Mouse (Mus musculus) CH12.LX (cell line): ENCODE measurements at regions not wholly inside any gene's neighbourhood (a gene's known extent, or its start where the extent isn't known, plus 50 kb on each side); places are given as distances from the start of the nearest gene placed in this dataset.

Experiments
- DNase-seq: peaks from one replicate; pipeline ENCODE4 v3.0.0-alpha.2; 2013; ENCODE audit errors: extremely low read depth
- H3K27ac ChIP-seq: 2 replicates; pipeline ENCODE4 v1.5.1; 2012; ENCODE audit warnings: low read depth, mild to moderate bottlenecking, control low read depth, moderate library complexity; ENCODE audit not compliant: insufficient read depth
- H3K27me3 ChIP-seq: replicated peaks from 2 replicates; pipeline ENCODE3; 2012; ENCODE audit warnings: inconsistent platforms
- H3K36me3 ChIP-seq, 2 experiments: replicated peaks in 1 of 2; 2 replicates each; pipeline versions ENCODE3 to v1.6.1; 2012; ENCODE audit warnings: inconsistent platforms in 1 of 2, low read length in 1 of 2, mild to moderate bottlenecking in 1 of 2, mixed read lengths in 1 of 2, moderate library complexity in 1 of 2; ENCODE audit not compliant: control insufficient read depth in 1 of 2, insufficient read depth in 1 of 2
- H3K4me1 ChIP-seq, 2 experiments: 2 replicates each; pipeline ENCODE4 v1.6.1; 2012; ENCODE audit warnings: inconsistent platforms in 1 of 2, moderate library complexity in 1 of 2; ENCODE audit not compliant: insufficient read depth in 2 of 2, control insufficient read depth in 1 of 2
- H3K4me2 ChIP-seq: 2 replicates; pipeline ENCODE4 v1.6.1; 2012; ENCODE audit warnings: low read depth, mild to moderate bottlenecking, control low read depth; ENCODE audit not compliant: poor library complexity, insufficient read depth, severe bottlenecking
- H3K4me3 ChIP-seq, 3 experiments: fragments of 150-350 bp in 1 of 3; sonication (generic) in 1 of 3; replicated peaks in 1 of 3; 2 replicates each; pipeline versions ENCODE3 to v1.5.1; 2011 to 2012; ENCODE audit warnings: low read depth in 2 of 3, low read length in 2 of 3, mild to moderate bottlenecking in 2 of 3, moderate library complexity in 2 of 3, control low read depth in 1 of 3, improper control_type of control experiment in 1 of 3, inconsistent platforms in 1 of 3, mixed read lengths in 1 of 3; ENCODE audit not compliant: poor library complexity in 1 of 3
- H3K79me2 ChIP-seq: replicated peaks from 2 replicates; pipeline ENCODE4 v1.6.1; 2012; ENCODE audit warnings: mild to moderate bottlenecking, moderate library complexity; ENCODE audit not compliant: control insufficient read depth, poor library complexity, insufficient read depth, severe bottlenecking; ENCODE audit errors: extremely low read depth
- H3K9ac ChIP-seq: 2 replicates; pipeline ENCODE4 v1.6.1; 2012; ENCODE audit warnings: low read depth, mild to moderate bottlenecking, control low read depth, moderate library complexity; ENCODE audit not compliant: insufficient read depth
- H3K9me3 ChIP-seq: replicated peaks from 2 replicates; pipeline ENCODE3; 2012; ENCODE audit warnings: low read length, inconsistent platforms, mixed read lengths
- BHLHE40 ChIP-seq: IDR thresholded peaks from 2 replicates; pipeline ENCODE4 v1.6.1; 2011; ENCODE audit warnings: mild to moderate bottlenecking, low read depth, low read length, improper control_type of control experiment
- CHD1 ChIP-seq: IDR thresholded peaks from 2 replicates; pipeline ENCODE4 v1.6.1; 2012; ENCODE audit warnings: low read depth, low read length, improper control_type of control experiment, inconsistent platforms
- CTCF ChIP-seq, 2 experiments: IDR thresholded peaks in 1 of 2; conservative IDR thresholded peaks in 1 of 2; 2 replicates each; pipeline ENCODE4 v1.5.1; 2011 to 2012; ENCODE audit warnings: low read depth in 2 of 2, low read length in 2 of 2, improper control_type of control experiment in 1 of 2, inconsistent platforms in 1 of 2, mild to moderate bottlenecking in 1 of 2, moderate library complexity in 1 of 2
- GABPA ChIP-seq: IDR thresholded peaks from 2 replicates; pipeline ENCODE4 v1.6.1; 2012; ENCODE audit warnings: low read depth, low read length, improper control_type of control experiment, inconsistent platforms; ENCODE audit not compliant: insufficient replicate concordance
- IRF4 ChIP-seq: IDR thresholded peaks from 2 replicates; pipeline ENCODE4 v1.6.1; 2014; ENCODE audit warnings: low read depth, mild to moderate bottlenecking, inconsistent platforms, low read length, improper control_type of control experiment
- JUND ChIP-seq: conservative IDR thresholded peaks from 2 replicates; pipeline ENCODE4 v1.6.1; 2011; ENCODE audit warnings: low read depth, low read length, improper control_type of control experiment
- KAT2A ChIP-seq: IDR thresholded peaks from 2 replicates; pipeline ENCODE4 v1.6.1; 2012; ENCODE audit warnings: low read length, improper control_type of control experiment, inconsistent platforms; ENCODE audit not compliant: insufficient replicate concordance
- MAZ ChIP-seq: IDR thresholded peaks from 2 replicates; pipeline ENCODE4 v1.6.1; 2012; ENCODE audit warnings: low read depth, mild to moderate bottlenecking, inconsistent platforms, low read length, improper control_type of control experiment, moderate library complexity
- MXI1 ChIP-seq: IDR thresholded peaks from 2 replicates; pipeline ENCODE4 v1.6.1; 2011; ENCODE audit warnings: mild to moderate bottlenecking, low read depth, low read length, improper control_type of control experiment
- MYC ChIP-seq: IDR thresholded peaks from 2 replicates; pipeline ENCODE4 v1.6.1; 2011; ENCODE audit warnings: low read depth, mild to moderate bottlenecking, improper control_type of control experiment, low read length
- PAX5 ChIP-seq: IDR thresholded peaks from 2 replicates; pipeline ENCODE4 v1.6.1; 2012; ENCODE audit warnings: low read length, inconsistent platforms, mixed read lengths
- POLR2AphosphoS2 ChIP-seq: IDR thresholded peaks from 2 replicates; pipeline ENCODE4 v1.6.1; 2011; ENCODE audit warnings: low read depth, low read length, improper control_type of control experiment
- RAD21 ChIP-seq: IDR thresholded peaks from 2 replicates; pipeline ENCODE4 v1.6.1; 2011; ENCODE audit warnings: low read depth, mild to moderate bottlenecking, low read length, improper control_type of control experiment, moderate library complexity
- RCOR1 ChIP-seq: conservative IDR thresholded peaks from 2 replicates; pipeline ENCODE4 v1.6.1; 2012; ENCODE audit warnings: low read depth, mild to moderate bottlenecking, inconsistent platforms, low read length, improper control_type of control experiment
- TCF12 ChIP-seq: IDR thresholded peaks from 2 replicates; pipeline ENCODE4 v1.6.1; 2014; ENCODE audit warnings: low read depth, mild to moderate bottlenecking, inconsistent platforms, low read length, improper control_type of control experiment
- USF2 ChIP-seq: conservative IDR thresholded peaks from 2 replicates; pipeline ENCODE4 v1.6.1; 2011; ENCODE audit warnings: low read depth, low read length, improper control_type of control experiment
- ZC3H11A ChIP-seq: IDR thresholded peaks from 2 replicates; pipeline ENCODE4 v1.6.1; 2012; ENCODE audit warnings: low read depth, mild to moderate bottlenecking, inconsistent platforms, low read length, improper control_type of control experiment
- dilution Hi-C: fragments of 300-500 bp; cut with MboI; formaldehyde crosslinking; loops from 2 replicates; pipeline ENCODE4 v1.14.3; 2020; ENCODE audit warnings: low sequenced_read_pairs; ENCODE audit not compliant: extremely low pct_unique_long_range_greater_than_20kb, extremely low pct_ligation_motif_present
- in situ Hi-C: fragments of 300-500 bp; cut with MboI; formaldehyde crosslinking; loops from 3 replicates; pipeline ENCODE4 v1.14.3; 2019; ENCODE audit warnings: low sequenced_read_pairs, low pct_ligation_motif_present, low pct_unique_long_range_greater_than_20kb, mixed read lengths

- no peak overlapping the region for H3K4me3 ChIP-seq
- no peaks in the 10 kb centered on the region for H3K27me3 ChIP-seq
- no peak overlapping the region for H3K27ac ChIP-seq
- TF ChIP-seq KAT2A (no peak), USF2 (no peak)
- no peak overlapping the region for H3K4me2 ChIP-seq
- no peaks in the 10 kb centered on the region for H3K9me3 ChIP-seq
- H3K9ac ChIP-seq: no peak overlapping the region
- dilution Hi-C loops (no loop called here), in situ Hi-C loops (no loop called here)
- no peaks in the 10 kb centered on the region for H3K79me2 ChIP-seq
- H3K36me3 ChIP-seq: no peaks in the 10 kb centered on the region
- no peaks in the 10 kb centered on the region for H3K4me1 ChIP-seq
- no peak for DNase-seq
These were observed 87.2 kb upstream of the B3gat2 start for GRCm38 (mm10) chr1:23674357-23674756.

- Histone ChIP-seq H3K27me3 (no peaks in the 10 kb centered on the region), H3K4me3 (no peak overlapping the region), H3K9me3 (no peaks in the 10 kb centered on the region), H3K4me1 (no peaks in the 10 kb centered on the region), H3K27ac (no peak overlapping the region), H3K9ac (no peak overlapping the region), H3K4me2 (no peak overlapping the region), H3K79me2 (no peaks in the 10 kb centered on the region), H3K36me3 (no peaks in the 10 kb centered on the region)
- TF ChIP-seq BHLHE40: no peak
- dilution Hi-C loops (no loop called here), in situ Hi-C loops (no loop called here)
- DNase-seq: no peak
These were observed 85.3 kb upstream of the B3gat2 start for GRCm38 (mm10) chr1:23676301-23676700.

GRCm38 (mm10) chr1:23689398-23689797, 72.2 kb upstream of the B3gat2 start:
- H3K4me1 ChIP-seq: no peaks in the 10 kb centered on the region
- no peak overlapping the region for H3K27ac ChIP-seq
- H3K36me3 ChIP-seq: no peaks in the 10 kb centered on the region
- dilution Hi-C loops: no loop called here
- no peaks in the 10 kb centered on the region for H3K9me3 ChIP-seq
- H3K4me2 ChIP-seq: no peak overlapping the region
- H3K9ac ChIP-seq: no peak overlapping the region
- TF ChIP-seq IRF4 (no peak), ZC3H11A (no peak), CTCF (conservative IDR thresholded peaks at IDR 0.05 in 1 of 2, IDR thresholded peaks at IDR 0.05 in 1 of 2; ENCODE audit: low read depth in 2 of 2, low read length in 2 of 2) (no peak), CHD1 (no peak), RAD21 (no peak), GABPA (no peak), MAZ (no peak), USF2 (no peak), MXI1 (no peak), KAT2A (no peak), PAX5 (no peak), RCOR1 (no peak), JUND (no peak), TCF12 (no peak), MYC (no peak), POLR2AphosphoS2 (no peak)
- TF ChIP-seq, all 38 proteins: peak for 0
- Histone ChIP-seq H3K4me3 (no peak overlapping the region), H3K79me2 (no peaks in the 10 kb centered on the region), H3K27me3 (no peaks in the 10 kb centered on the region)
- DNase-seq: no peak
- in situ Hi-C loops: no loop called here
